Mouse (Mus musculus) liver, postnatal 0 days (tissue): Measurements from ENCODE around the gene 9630041A04Rik. TPM values are rescaled to one million over a fixed set of nuclear protein-coding genes. Genes with fewer than 3 reads are reported as not detected.

Experiments used
- ATAC-seq: fragments of 200-750 bp; cut with Nextera tagmentation; 2 replicates; pipeline ENCODE4 v1.8.0; 2017; ENCODE audit warnings: mild to moderate bottlenecking, moderate library complexity
- DNase-seq: peaks from one replicate; pipeline ENCODE4 v3.0.0-alpha.2; 2016
- H3K27ac ChIP-seq: fragments of 300-500 bp; sonication (generic); 2 replicates; pipeline ENCODE4 v1.5.1; 2014; ENCODE audit warnings: antibody characterized with exemption, moderate library complexity, mild to moderate bottlenecking, low read depth
- H3K27me3 ChIP-seq: fragments of 300-500 bp; sonication (generic); 2 replicates; pipeline ENCODE4 v1.6.1; 2014; ENCODE audit warnings: low read length, control low read depth, mixed read lengths; ENCODE audit not compliant: insufficient read depth
- H3K36me3 ChIP-seq: fragments of 300-500 bp; sonication (generic); replicated peaks from 2 replicates; pipeline ENCODE4 v1.6.1; 2014; ENCODE audit warnings: mild to moderate bottlenecking, control low read depth, low read length, moderate library complexity, mixed read lengths; ENCODE audit not compliant: insufficient read depth
- H3K4me1 ChIP-seq: fragments of 300-500 bp; sonication (generic); 2 replicates; pipeline ENCODE4 v1.6.1; 2014; ENCODE audit warnings: antibody characterized with exemption, mild to moderate bottlenecking, control low read depth; ENCODE audit not compliant: insufficient read depth
- H3K4me2 ChIP-seq: fragments of 300-500 bp; sonication (generic); 2 replicates; pipeline ENCODE4 v1.6.1; 2014; ENCODE audit warnings: low read depth, mild to moderate bottlenecking, low read length, moderate library complexity, mixed read lengths
- H3K4me3 ChIP-seq: fragments of 300-500 bp; sonication (generic); 2 replicates; pipeline ENCODE4 v1.5.1; 2014; ENCODE audit warnings: low read depth, low read length
- H3K9ac ChIP-seq: fragments of 300-500 bp; sonication (generic); replicated peaks from 2 replicates; pipeline ENCODE4 v1.6.1; 2014; ENCODE audit warnings: mild to moderate bottlenecking, moderate library complexity
- H3K9me3 ChIP-seq: fragments of 300-500 bp; sonication (generic); 2 replicates; pipeline ENCODE4 v1.6.1; 2016; ENCODE audit warnings: mild to moderate bottlenecking, control low read depth, low read length, mixed read lengths
- CTCF ChIP-seq: sonication (generic); IDR thresholded peaks from 2 replicates; pipeline ENCODE4 v1.5.1; 2016; ENCODE audit warnings: antibody characterized with exemption, low read depth
- EP300 ChIP-seq: IDR thresholded peaks from 2 replicates; pipeline ENCODE4 v1.6.1; 2016; ENCODE audit warnings: antibody characterized with exemption, low read depth, mild to moderate bottlenecking
- WGBS: fragments of 180-500 bp; shearing (Covaris S2); extraction: QIAGEN DNeasy Blood & Tissue Kit; methylation state at CpG from one replicate; pipeline ENCODE4 v1.1.7; 2014; ENCODE audit not compliant: insufficient replicate concordance; 5-methylcytosine and 5-hydroxymethylcytosine counted together
- polyA plus RNA-seq: library from polyadenylated mRNA; unstranded; fragments of >200 nt; fragmentation: Nextera tagmentation; extraction: Ambion mirVana; gene quantifications from 2 replicates; pipeline ENCODE4 v1.2.1, GENCODE M21; 2015

9630041A04Rik gene
- polyA plus RNA-seq, 1 experiment from 2014 or later = not detected

DNA sequence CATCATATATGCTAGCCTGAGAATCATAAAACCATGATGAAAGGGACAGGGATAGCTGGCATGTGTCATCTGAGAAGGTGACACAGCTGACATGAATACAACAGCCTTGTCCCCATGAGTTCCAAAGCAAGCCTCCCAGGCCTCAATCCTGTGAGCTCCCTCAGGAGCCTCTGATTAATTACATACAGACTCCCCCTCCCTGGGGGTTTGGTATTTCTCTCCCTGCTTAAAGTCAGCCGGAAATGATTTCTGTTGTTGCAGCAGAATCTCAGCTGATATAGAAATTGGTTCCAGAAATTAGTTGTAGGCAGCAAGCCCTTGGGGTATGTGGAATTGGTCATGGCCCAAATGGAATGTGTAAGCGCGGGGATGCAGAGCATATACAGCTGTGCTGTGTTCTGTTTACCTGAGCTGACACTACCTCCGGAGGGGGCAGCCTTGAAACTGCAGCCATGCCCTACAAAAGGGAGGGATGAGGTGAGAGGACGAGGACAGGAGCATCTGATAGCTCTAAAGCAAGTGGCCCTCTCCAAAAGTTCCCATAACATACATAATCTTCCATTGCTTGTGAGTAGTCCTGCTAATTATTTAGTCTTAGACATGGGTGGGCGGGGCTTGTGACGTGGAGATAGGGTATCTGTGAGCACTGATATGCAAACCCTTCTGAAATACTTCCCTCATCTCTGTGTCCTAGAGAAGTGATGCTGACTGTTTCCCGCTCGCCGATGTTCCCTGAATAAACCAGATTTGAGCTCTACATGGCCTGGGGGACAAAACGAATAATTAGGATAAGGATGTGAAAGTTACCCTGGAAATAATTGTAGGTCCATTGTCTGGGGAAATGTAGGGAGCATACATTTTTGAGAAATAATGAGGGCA is 15.7 kb downstream of the 9630041A04Rik start:
- no peak for TF ChIP-seq EP300
- no peak for TF ChIP-seq CTCF
- no peaks in the 10 kb centered on the region for H3K4me1 ChIP-seq
- H3K27ac ChIP-seq = no peak overlapping the region
- no peaks in the 10 kb centered on the region for H3K27me3 ChIP-seq
- WGBS = 65% methylated on average over 11 of the region's 11 CpGs
- no peak for ATAC-seq
- DNase-seq = no peak
- no peak overlapping the region for H3K4me2 ChIP-seq
- no peak overlapping the region for H3K4me3 ChIP-seq
- H3K36me3 ChIP-seq = no peaks in the 10 kb centered on the region
- no peaks in the 10 kb centered on the region for H3K9me3 ChIP-seq
- no peak overlapping the region for H3K9ac ChIP-seq

DNA sequence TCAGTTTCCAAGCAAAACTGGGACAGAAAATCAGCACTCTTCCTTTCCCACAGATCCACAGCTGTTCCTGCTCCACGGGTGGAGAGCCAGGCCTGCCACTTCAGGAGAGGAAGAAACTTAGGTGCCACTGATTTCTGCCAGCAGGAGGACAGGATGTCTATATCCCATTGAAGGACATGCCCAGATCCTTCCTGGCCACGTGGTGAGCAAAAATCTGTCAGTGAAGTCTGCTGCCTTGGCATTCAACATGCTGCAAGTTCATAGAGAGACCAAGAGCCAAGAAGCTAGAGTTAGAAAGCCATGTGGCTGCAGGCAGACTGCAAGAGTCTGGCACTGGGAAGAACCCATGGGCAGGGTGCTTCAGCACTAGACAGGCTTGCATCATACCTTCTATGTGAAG is 21.7 kb downstream of the 9630041A04Rik start:
- 39% methylated on average over 2 of the region's 2 CpGs for WGBS
- no peaks in the 10 kb centered on the region for H3K4me1 ChIP-seq
- no peak for ATAC-seq
- H3K36me3 ChIP-seq = no peaks in the 10 kb centered on the region
- no peak overlapping the region for H3K9ac ChIP-seq
- no peak for DNase-seq
- no peak overlapping the region for H3K27ac ChIP-seq
- no peaks in the 10 kb centered on the region for H3K9me3 ChIP-seq
- no peak for TF ChIP-seq EP300
- no peak for TF ChIP-seq CTCF
- H3K4me3 ChIP-seq = no peak overlapping the region
- H3K4me2 ChIP-seq = no peak overlapping the region
- H3K27me3 ChIP-seq = no peaks in the 10 kb centered on the region

- 87% methylated on average over 1 of the region's 1 CpGs for whole genome bisulfite sequencing
- no peak overlapping the region for H3K27ac ChIP-seq
- H3K4me2 ChIP-seq = no peak overlapping the region
- no peak overlapping the region for H3K9ac ChIP-seq
- no peaks in the 10 kb centered on the region for H3K27me3 ChIP-seq
- ATAC-seq (no peak), DNase-seq (no peak)
- no peaks in the 10 kb centered on the region for H3K4me1 ChIP-seq
- no peaks in the 10 kb centered on the region for H3K9me3 ChIP-seq
- no peak for TF ChIP-seq CTCF
- no peak for TF ChIP-seq EP300
- no peak overlapping the region for H3K4me3 ChIP-seq
- no peaks in the 10 kb centered on the region for H3K36me3 ChIP-seq
Measured at GRCm38 (mm10) chr9:101897851-101898250, 36.2 kb downstream of the 9630041A04Rik start.

GRCm38 (mm10) chr9:101903406-101903805 is 41.8 kb downstream of the 9630041A04Rik start:
- H3K27ac ChIP-seq = no peak overlapping the region
- no peaks in the 10 kb centered on the region for H3K36me3 ChIP-seq
- WGBS = 67% methylated on average over 3 of the region's 3 CpGs
- H3K4me2 ChIP-seq = no peak overlapping the region
- TF ChIP-seq CTCF (no peak), EP300 (no peak)
- ATAC-seq (no peak), DNase-seq (no peak)
- H3K9me3 ChIP-seq = no peaks in the 10 kb centered on the region
- H3K9ac ChIP-seq = no peak overlapping the region
- no peak overlapping the region for H3K4me3 ChIP-seq
- H3K27me3 ChIP-seq = no peaks in the 10 kb centered on the region
- H3K4me1 ChIP-seq = no peaks in the 10 kb centered on the region

- no peak overlapping the region for H3K4me2 ChIP-seq
- H3K4me1 ChIP-seq = no peaks in the 10 kb centered on the region
- H3K9ac ChIP-seq = no peak overlapping the region
- WGBS = 60% methylated on average over 6 of the region's 6 CpGs
- no peaks in the 10 kb centered on the region for H3K9me3 ChIP-seq
- H3K36me3 ChIP-seq = no peaks in the 10 kb centered on the region
- H3K27ac ChIP-seq = no peak overlapping the region
- TF ChIP-seq EP300 (no peak), CTCF (no peak)
- H3K27me3 ChIP-seq = no peaks in the 10 kb centered on the region
- no peak overlapping the region for H3K4me3 ChIP-seq
- DNase-seq (no peak), ATAC-seq (no peak)
Measured at GRCm38 (mm10) chr9:101907747-101908255, 46.2 kb downstream of the 9630041A04Rik start.

- no peak overlapping the region for H3K4me3 ChIP-seq
- TF ChIP-seq CTCF = no peak
- no peak for TF ChIP-seq EP300
- no peak overlapping the region for H3K27ac ChIP-seq
- H3K4me1 ChIP-seq = no peaks in the 10 kb centered on the region
- 74% methylated on average over 5 of the region's 5 CpGs for WGBS
- no peaks in the 10 kb centered on the region for H3K9me3 ChIP-seq
- ATAC-seq (no peak), DNase-seq (no peak)
- H3K27me3 ChIP-seq = no peaks in the 10 kb centered on the region
- no peaks in the 10 kb centered on the region for H3K36me3 ChIP-seq
- no peak overlapping the region for H3K9ac ChIP-seq
- H3K4me2 ChIP-seq = no peak overlapping the region
Measured at GRCm38 (mm10) chr9:101908849-101909248, 47.2 kb downstream of the 9630041A04Rik start.
